Mouse (Mus musculus) megakaryocyte-erythroid progenitor cell, adult 5-6 weeks (primary cell): ENCODE data around the gene Krtap9-3. TPM values are rescaled to one million over a fixed set of nuclear protein-coding genes. Genes with fewer than 3 reads are reported as not detected.
"Not testable (repeated sequence)": the region's sequence is repeated elsewhere in the genome, so short reads cannot be mapped to it uniquely, and the experiment has no call there.

Source experiments
- ATAC-seq: replicated peaks from 2 replicates; pipeline ENCODE4 v1.8.0; 2016; ENCODE audit warnings: mild to moderate bottlenecking, inconsistent platforms; ENCODE audit not compliant: severe bottlenecking, poor library complexity, low FRiP score, low TSS enrichment
- total RNA-seq, 2 experiments: library from RNA; stranded (forward) in 1 of 2; stranded (reverse) in 1 of 2; fragments of 200-1000, 215-1000 nt in 1 of 2; fragments of >200 nt in 1 of 2; fragmentation: Nextera tagmentation in 1 of 2; gene quantifications; 2 replicates each; pipeline ENCODE4 v1.2.3; 2014 to 2017

Krtap9-3 gene
- not detected in 2 replicates for total RNA-seq (2014; fragmentation: Nextera tagmentation)
- total RNA-seq (2017), result not detected in 2 replicates

GRCm38 (mm10) chr11:99597742-99598141, at the start of gene Krtap9-3:
Gene Krtap9-3 (minus strand): TSS chr11:99598105.
- not testable (repeated sequence) for ATAC-seq

GRCm38 (mm10) chr11:99646444-99646843, 48.5 kb upstream of the Krtap9-3 start:
- no peak for ATAC-seq

DNA sequence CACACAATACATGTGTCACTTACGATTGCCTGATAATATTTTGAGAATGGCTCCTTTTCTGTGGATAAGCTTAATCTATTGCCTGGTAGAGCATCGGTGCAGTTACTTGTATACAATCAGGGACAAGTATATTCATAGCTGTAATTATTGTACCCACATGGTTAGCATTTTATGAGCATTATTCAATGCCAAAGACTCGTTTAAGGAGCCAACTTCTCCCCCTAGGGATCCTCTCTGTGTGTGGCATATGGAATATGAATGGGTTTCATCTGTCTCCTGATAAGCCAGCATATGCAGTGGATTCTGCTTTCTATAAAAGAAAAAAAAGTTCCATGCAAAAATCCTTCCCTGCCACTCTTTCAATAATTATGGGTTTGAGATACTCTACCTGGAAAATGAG, 46.4 kb upstream of the Krtap9-3 start:
- no peak for ATAC-seq

DNA sequence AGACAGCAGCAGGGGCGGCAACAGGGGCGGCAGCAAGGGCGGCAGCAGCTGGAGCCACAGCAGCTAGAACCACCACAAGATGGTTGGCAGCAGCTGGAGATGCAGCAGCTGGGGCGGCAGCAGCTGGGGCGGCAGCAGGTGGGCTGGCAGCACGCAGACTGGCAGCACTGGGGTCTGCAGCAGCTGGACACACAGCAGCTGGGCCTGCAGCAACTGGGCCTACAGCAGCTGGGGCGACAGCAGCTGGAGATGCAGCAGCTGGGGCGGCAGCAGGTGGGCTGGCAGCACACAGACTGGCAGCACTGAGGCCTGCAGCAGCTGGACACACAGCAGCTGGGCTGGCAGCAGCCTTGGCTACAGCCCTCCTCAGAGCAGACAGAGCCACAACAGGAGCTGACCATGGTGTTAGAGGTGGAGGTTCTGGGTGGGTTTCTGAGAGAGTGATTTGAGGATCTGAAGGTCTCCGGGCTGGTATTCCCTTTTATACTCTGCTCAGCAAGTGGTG, 45.8 kb upstream of the Krtap9-3 start, which contains the start of gene Krtap4-7:
TSS of gene Krtap4-7 (minus strand) at position 455 of the 505 bp plus-strand sequence.
- ATAC-seq, result not testable (repeated sequence)

- ATAC-seq, result no peak
These were observed 43.0 kb upstream of the Krtap9-3 start for GRCm38 (mm10) chr11:99640926-99641325.

- ATAC-seq, result no peak
These were observed 39.2 kb upstream of the Krtap9-3 start for GRCm38 (mm10) chr11:99637086-99637485.

GRCm38 (mm10) chr11:99634653-99635134, 36.8 kb upstream of the Krtap9-3 start, which contains the start of gene Krtap4-2:
Gene Krtap4-2 (minus strand): TSS chr11:99635084.
- ATAC-seq, result no peak

- no peak for ATAC-seq
These were observed 35.4 kb upstream of the Krtap9-3 start for GRCm38 (mm10) chr11:99633293-99633692.

DNA sequence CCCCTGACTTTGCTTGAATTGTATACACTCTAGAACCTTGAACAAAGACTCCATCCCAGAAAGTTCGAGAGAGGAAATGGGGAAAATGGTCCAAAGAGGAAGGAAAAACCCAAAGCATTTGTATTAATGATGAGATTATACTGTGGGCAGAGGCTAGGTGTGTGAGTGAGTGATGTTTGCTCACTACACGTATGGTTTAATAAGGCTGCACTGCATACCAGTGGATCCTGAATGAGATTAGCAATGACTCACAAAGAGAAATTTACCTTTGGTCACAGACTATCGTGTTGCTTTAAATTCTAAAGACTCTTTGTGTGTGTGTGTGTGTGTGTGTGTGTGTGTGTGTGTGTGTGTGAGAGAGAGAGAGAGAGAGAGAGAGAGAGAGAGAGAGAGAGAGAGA, 33.0 kb upstream of the Krtap9-3 start:
- ATAC-seq, result no peak

DNA sequence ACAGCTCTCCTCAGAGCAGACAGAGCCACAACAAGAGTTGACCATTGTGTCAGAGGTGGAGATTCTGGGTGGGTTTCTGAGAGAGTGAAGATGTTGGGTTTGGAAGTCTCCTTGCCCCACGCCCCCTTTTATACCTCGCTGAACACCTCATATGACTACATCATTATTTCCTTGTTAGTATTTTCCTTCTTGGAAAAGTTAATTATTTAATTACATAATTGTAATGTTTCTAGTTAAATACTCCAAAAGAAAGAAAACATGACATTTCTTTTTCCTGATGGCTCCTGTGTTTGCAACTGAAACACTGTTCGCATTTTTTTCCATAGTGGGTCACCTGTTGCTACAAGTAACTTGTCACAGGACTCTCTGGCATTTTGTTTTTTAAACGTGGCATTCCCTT, 30.2 kb upstream of the Krtap9-3 start, which contains the start of gene Krtap4-1:
TSS of gene Krtap4-1 (minus strand) at position 101 of the 400 bp plus-strand sequence.
- no peak for ATAC-seq

DNA sequence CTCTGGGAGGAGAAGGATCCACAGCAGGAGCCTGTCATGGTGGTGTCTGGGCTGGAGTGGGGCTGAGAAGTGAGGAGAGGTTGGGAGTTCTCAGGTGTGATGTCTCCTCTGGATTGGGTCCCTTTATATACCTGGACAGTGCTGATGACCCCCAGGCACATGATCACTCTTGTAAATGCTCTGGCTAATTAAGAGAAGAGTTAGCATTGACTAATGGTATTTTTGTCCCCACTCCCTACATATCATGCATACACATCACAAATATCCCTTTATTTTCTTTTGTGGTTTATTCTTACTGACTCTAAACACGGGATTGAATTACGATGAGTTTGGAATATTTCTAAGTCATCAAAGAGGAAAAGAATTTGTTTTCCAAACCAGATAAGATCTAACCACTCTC, 22.4 kb upstream of the Krtap9-3 start, which contains the start of gene Gm11562:
TSS of gene Gm11562 (minus strand) at position 101 of the 400 bp plus-strand sequence.
- no peak for ATAC-seq

- no peak for ATAC-seq
These were observed 17.0 kb upstream of the Krtap9-3 start, which contains the start of gene Krtap2-4 for GRCm38 (mm10) chr11:99614796-99615363. Gene Krtap2-4 (minus strand): TSS chr11:99614846.

DNA sequence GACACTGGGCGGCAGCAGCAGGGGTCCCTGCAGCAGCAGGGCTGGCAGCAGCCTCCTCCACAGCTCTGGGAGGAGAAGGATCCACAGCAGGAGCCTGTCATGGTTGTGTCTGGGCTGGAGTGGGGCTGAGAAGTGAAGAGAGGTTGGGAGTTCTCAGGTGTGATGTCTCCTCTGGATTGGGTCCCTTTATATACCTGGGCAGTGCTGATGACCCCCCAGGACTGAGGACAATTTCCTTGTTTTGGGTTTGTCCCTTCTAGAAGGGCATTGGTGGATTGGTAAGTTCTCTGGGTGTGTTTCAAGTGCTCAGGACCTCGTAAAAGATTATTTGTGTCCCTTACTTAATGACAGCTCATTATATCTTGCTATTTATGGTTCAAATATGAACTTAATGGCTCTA, 12.2 kb upstream of the Krtap9-3 start, which contains the start of gene Gm11937:
TSS of gene Gm11937 (minus strand) at position 101 of the 400 bp plus-strand sequence.
- ATAC-seq, result not testable (repeated sequence)

- ATAC-seq, result no peak
These were observed 11.2 kb upstream of the Krtap9-3 start for GRCm38 (mm10) chr11:99609126-99609525.

GRCm38 (mm10) chr11:99603208-99603607, 5.3 kb upstream of the Krtap9-3 start, which contains the start of gene Gm11938:
Gene Gm11938 (minus strand): TSS chr11:99603308.
- not testable (repeated sequence) for ATAC-seq

- no peak for ATAC-seq
These were observed 6.9 kb downstream of the Krtap9-3 start, which contains the start of gene Krtap1-3 for GRCm38 (mm10) chr11:99590981-99591380. Gene Krtap1-3 (minus strand): TSS chr11:99591339.

DNA sequence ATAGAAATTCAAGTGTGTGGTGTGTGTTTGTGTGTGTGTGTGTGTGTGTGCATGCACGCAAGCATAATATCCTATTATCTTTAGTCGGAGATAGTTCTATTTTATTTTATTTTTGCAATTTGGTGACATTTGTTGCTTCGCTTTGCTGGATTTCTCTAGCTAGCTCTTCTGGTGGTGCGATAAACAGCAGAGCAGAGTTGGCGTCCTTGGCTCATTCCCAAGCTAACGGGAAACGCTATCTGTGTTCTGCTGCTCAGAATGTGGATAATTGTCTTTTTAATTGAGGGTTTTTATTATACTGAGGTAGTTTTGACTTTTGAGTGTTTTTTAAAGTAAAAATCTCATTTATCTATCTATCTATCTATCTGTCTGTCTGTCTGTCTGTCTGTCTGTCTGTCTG, 12.8 kb downstream of the Krtap9-3 start:
- no peak for ATAC-seq

- no peak for ATAC-seq
These were observed 14.6 kb downstream of the Krtap9-3 start, which contains the start of gene Krtap1-4 for GRCm38 (mm10) chr11:99583245-99583704. Gene Krtap1-4 (minus strand): TSS chr11:99583654.

DNA sequence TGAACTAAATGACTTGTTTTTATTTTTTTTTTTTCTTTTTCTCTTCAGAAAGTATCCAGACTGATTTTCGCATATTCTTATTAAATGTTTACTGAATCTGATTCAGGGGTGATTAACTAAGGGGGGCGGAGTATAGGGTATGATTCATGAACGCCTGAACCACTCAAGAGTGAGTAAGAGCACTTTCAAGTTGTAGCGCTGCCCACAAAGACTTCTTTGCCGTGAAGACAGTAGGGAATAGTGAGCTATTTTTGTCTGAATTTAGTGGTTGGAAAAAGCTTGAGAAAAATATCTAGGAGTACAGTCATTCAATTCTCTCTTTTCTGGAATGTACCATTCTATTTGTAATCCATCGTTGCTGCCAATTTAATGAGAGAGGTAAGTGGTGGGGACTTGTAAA, 16.3 kb downstream of the Krtap9-3 start:
- ATAC-seq, result no peak

GRCm38 (mm10) chr11:99581051-99581450, 16.9 kb downstream of the Krtap9-3 start:
- ATAC-seq, result no peak
